Mouse (Mus musculus): ENCODE results near the gene Tnni2. TPM values are rescaled to one million over a fixed set of nuclear protein-coding genes. Genes with fewer than 3 reads are reported as not detected.

The Tnni2 gene
- total and polyA plus RNA-seq, 2 experiments from 2014 or later = 0.46 TPM; not detected in 1

DNA sequence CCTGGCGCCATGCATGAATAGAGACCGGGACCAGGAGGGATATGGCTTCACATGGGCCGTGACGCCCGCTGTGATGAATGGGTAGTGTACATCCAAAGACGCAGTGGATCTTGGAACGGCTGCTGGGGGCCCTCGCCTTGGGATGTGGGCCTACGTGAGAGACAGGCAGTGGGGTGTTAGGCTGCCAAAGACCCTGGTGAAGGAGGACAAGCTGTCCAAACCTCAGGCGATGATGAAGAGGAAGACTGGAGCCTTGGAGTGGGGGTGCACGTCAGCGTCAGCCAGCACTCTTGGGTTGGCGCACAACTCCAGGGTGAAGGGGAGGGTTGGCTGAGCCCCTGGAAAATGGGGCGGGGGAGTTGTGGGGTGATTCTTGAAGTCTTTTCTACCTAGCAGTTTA is 10.5 kb upstream of the Tnni2 start:
- WGBS = 87% methylated on average over 14 of the region's 14 CpGs
- H3K9me3 ChIP-seq (ENCODE audit: low read length) = no peaks in the 10 kb centered on the region
- H3K4me2 ChIP-seq (ENCODE audit: low read depth, low read length, poor library complexity, severe bottlenecking) = no peak overlapping the region
- DNase-seq (ENCODE audit: low spot score) (no peak), ATAC-seq (ENCODE audit: low FRiP score) (no peak)
- no peaks in the 10 kb centered on the region for H3K27me3 ChIP-seq (ENCODE audit: insufficient read depth, low read length)
- H3K9ac ChIP-seq (replicated peaks; ENCODE audit: low read length, poor library complexity, severe bottlenecking) = no peak overlapping the region
- TF ChIP-seq CTCF (IDR thresholded peaks at IDR 0.05) = no peak
- no peak overlapping the region for H3K4me3 ChIP-seq (ENCODE audit: low read depth, low read length)
- no peaks in the 10 kb centered on the region for H3K4me1 ChIP-seq (ENCODE audit: insufficient read depth, low read length)
- H3K36me3 ChIP-seq (ENCODE audit: insufficient read depth, low read length) = no peaks in the 10 kb centered on the region
- no peak overlapping the region for H3K27ac ChIP-seq (ENCODE audit: low read depth, low read length)

GRCm38 (mm10) chr7:142433623-142434022 is 8.0 kb upstream of the Tnni2 start:
- H3K9me3 ChIP-seq (ENCODE audit: low read length) = no peaks in the 10 kb centered on the region
- DNase-seq (ENCODE audit: low spot score) = no peak
- H3K4me3 ChIP-seq (ENCODE audit: low read depth, low read length) = no peak overlapping the region
- H3K27ac ChIP-seq (ENCODE audit: low read depth, low read length) = no peak overlapping the region
- H3K9ac ChIP-seq (replicated peaks; ENCODE audit: low read length, poor library complexity, severe bottlenecking) = no peak overlapping the region
- no peaks in the 10 kb centered on the region for H3K36me3 ChIP-seq (ENCODE audit: insufficient read depth, low read length)
- no peak for TF ChIP-seq CTCF (IDR thresholded peaks at IDR 0.05)
- no peak for ATAC-seq (ENCODE audit: low FRiP score)
- H3K27me3 ChIP-seq (ENCODE audit: insufficient read depth, low read length) = no peaks in the 10 kb centered on the region
- 53% methylated on average over 19 of the region's 19 CpGs for WGBS
- H3K4me2 ChIP-seq (ENCODE audit: low read depth, low read length, poor library complexity, severe bottlenecking) = no peak overlapping the region
- H3K4me1 ChIP-seq (ENCODE audit: insufficient read depth, low read length) = no peaks in the 10 kb centered on the region

DNA sequence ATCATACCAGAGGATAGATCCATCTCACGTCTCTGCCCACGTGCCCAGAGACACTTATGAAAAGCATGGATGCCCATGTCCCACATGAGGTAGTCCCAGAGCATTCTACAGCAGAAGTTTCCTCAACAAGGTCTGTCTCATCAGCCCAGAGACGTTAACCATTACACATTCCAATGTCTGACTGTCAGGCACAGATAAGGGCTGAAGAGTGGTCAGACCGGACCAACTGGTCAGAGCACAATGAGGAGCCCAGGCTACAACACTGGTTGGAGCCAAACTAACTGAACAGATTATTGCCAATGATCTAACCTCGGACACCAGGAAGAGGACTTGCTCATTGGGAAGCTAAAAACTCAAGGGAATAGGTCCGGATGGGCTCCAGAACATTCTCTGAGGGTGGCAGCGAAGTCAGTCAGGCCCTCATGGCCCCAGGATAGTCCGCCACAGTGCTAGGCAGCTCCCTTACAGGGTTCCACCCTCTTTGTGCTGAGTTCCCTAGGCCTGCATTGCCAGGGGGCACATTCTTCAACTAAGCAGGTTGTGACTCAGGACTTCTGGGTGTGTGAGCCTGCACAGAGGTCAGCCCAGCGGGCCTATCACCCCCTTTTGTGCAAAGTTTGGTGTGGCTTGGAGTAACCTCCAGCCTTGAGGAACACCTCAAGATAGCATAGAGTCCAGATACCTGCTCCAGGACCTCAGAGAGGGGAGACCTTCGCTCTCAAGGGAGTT is 7.3 kb upstream of the Tnni2 start, which contains the start of gene Syt8:
Gene Syt8, plus strand, starts transcription at position 714 of the 729 bp plus-strand sequence.
- 88% methylated on average over 10 of the region's 10 CpGs for WGBS
- Histone ChIP-seq H3K27me3 (ENCODE audit: insufficient read depth, low read length) (no peaks in the 10 kb centered on the region), H3K36me3 (ENCODE audit: insufficient read depth, low read length) (no peaks in the 10 kb centered on the region), H3K9ac (replicated peaks; ENCODE audit: low read length, poor library complexity, severe bottlenecking) (no peak within 1 kb of the TSS), H3K9me3 (ENCODE audit: low read length) (no peaks in the 10 kb centered on the region), H3K4me1 (ENCODE audit: insufficient read depth, low read length) (no peaks in the 10 kb centered on the region), H3K27ac (ENCODE audit: low read depth, low read length) (no peak within 1 kb of the TSS), H3K4me3 (ENCODE audit: low read depth, low read length) (no peak within 1 kb of the TSS), H3K4me2 (ENCODE audit: low read depth, low read length, poor library complexity, severe bottlenecking) (no peak within 1 kb of the TSS)
- no peak for ATAC-seq (ENCODE audit: low FRiP score)
- no peak for TF ChIP-seq CTCF (IDR thresholded peaks at IDR 0.05)
- DNase-seq (ENCODE audit: low spot score) = no peak

DNA sequence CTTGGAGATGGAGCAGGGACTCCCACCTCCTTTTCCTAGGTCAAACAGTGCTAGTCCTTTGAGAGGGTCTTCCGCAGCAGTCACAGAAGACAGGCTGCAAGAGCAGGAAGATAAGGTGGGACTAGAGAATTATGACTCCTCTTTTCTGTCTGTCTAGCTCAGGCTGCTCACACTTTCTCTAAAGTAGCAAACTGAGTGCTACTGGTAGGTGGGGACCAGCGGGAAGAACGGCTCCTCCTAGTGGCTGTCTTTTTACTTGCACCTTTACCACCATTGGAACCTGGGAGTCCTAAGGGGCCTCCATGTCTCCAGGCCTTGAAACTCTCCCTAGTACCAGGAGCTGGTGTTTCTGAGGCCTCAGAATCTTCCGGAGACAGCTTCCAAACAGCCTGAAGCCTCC is 6.1 kb upstream of the Tnni2 start:
- Histone ChIP-seq H3K9ac (replicated peaks; ENCODE audit: low read length, poor library complexity, severe bottlenecking) (no peak overlapping the region), H3K4me2 (ENCODE audit: low read depth, low read length, poor library complexity, severe bottlenecking) (no peak overlapping the region), H3K27me3 (ENCODE audit: insufficient read depth, low read length) (no peaks in the 10 kb centered on the region), H3K4me1 (ENCODE audit: insufficient read depth, low read length) (no peaks in the 10 kb centered on the region), H3K4me3 (ENCODE audit: low read depth, low read length) (no peak overlapping the region), H3K27ac (ENCODE audit: low read depth, low read length) (no peak overlapping the region), H3K9me3 (ENCODE audit: low read length) (no peaks in the 10 kb centered on the region), H3K36me3 (ENCODE audit: insufficient read depth, low read length) (no peaks in the 10 kb centered on the region)
- no peak for ATAC-seq (ENCODE audit: low FRiP score)
- DNase-seq (ENCODE audit: low spot score) = peak; percentile 75
- WGBS = 26% methylated on average over 4 of the region's 4 CpGs
- peak; percentile 76 for TF ChIP-seq CTCF (IDR thresholded peaks at IDR 0.05)

DNA sequence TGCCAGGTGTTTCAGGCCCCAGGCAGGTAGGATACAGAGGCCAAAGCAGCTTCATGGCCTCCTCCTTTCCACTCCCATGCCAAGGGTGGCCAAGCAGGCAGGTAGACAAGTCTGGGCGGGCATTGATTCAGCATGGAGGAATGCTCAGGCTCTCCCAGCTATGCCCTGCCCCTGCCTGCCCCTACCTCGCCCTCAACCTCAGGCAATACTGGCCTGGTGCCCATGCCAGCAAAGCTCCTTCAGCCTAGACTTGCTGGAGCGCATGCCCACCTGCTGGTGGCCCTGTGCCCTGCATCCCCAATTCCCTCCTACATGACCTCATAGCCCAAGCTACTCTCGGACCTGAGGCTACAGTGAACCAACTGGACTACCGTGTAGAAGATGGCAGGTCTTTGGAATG is 4.3 kb upstream of the Tnni2 start:
- H3K4me2 ChIP-seq (ENCODE audit: low read depth, low read length, poor library complexity, severe bottlenecking) = no peak overlapping the region
- peak; percentile 26; the same call in 1 of the 2 replicates for TF ChIP-seq CTCF (IDR thresholded peaks at IDR 0.05)
- no peak overlapping the region for H3K9ac ChIP-seq (replicated peaks; ENCODE audit: low read length, poor library complexity, severe bottlenecking)
- no peak for ATAC-seq (ENCODE audit: low FRiP score)
- H3K4me1 ChIP-seq (ENCODE audit: insufficient read depth, low read length) = no peaks in the 10 kb centered on the region
- no peak overlapping the region for H3K27ac ChIP-seq (ENCODE audit: low read depth, low read length)
- DNase-seq (ENCODE audit: low spot score) = no peak
- H3K9me3 ChIP-seq (ENCODE audit: low read length) = no peaks in the 10 kb centered on the region
- whole genome bisulfite sequencing = 79% methylated on average over 5 of the region's 5 CpGs
- no peak overlapping the region for H3K4me3 ChIP-seq (ENCODE audit: low read depth, low read length)
- H3K36me3 ChIP-seq (ENCODE audit: insufficient read depth, low read length) = no peaks in the 10 kb centered on the region
- no peaks in the 10 kb centered on the region for H3K27me3 ChIP-seq (ENCODE audit: insufficient read depth, low read length)

- Histone ChIP-seq H3K4me1 (ENCODE audit: insufficient read depth, low read length) (no peaks in the 10 kb centered on the region), H3K9me3 (ENCODE audit: low read length) (no peaks in the 10 kb centered on the region)
- no peak for DNase-seq (ENCODE audit: low spot score)
Measured at GRCm38 (mm10) chr7:142439966-142440365, 1.6 kb upstream of the Tnni2 start.

More at GRCm38 (mm10) chr7:142439966-142440365, 1.6 kb upstream of the Tnni2 start:
- no peak overlapping the region for H3K4me3 ChIP-seq (ENCODE audit: low read depth, low read length)
- no peak for TF ChIP-seq CTCF (IDR thresholded peaks at IDR 0.05)
- H3K4me2 ChIP-seq (ENCODE audit: low read depth, low read length, poor library complexity, severe bottlenecking) = no peak overlapping the region
- no peak for ATAC-seq (ENCODE audit: low FRiP score)
- no peaks in the 10 kb centered on the region for H3K36me3 ChIP-seq (ENCODE audit: insufficient read depth, low read length)
- H3K27ac ChIP-seq (ENCODE audit: low read depth, low read length) = no peak overlapping the region
- no peak overlapping the region for H3K9ac ChIP-seq (replicated peaks; ENCODE audit: low read length, poor library complexity, severe bottlenecking)
- WGBS = 79% methylated on average over 14 of the region's 14 CpGs
- H3K27me3 ChIP-seq (ENCODE audit: insufficient read depth, low read length) = no peaks in the 10 kb centered on the region
